Mouse (Mus musculus): ENCODE data around the gene Stk10.

DNA sequence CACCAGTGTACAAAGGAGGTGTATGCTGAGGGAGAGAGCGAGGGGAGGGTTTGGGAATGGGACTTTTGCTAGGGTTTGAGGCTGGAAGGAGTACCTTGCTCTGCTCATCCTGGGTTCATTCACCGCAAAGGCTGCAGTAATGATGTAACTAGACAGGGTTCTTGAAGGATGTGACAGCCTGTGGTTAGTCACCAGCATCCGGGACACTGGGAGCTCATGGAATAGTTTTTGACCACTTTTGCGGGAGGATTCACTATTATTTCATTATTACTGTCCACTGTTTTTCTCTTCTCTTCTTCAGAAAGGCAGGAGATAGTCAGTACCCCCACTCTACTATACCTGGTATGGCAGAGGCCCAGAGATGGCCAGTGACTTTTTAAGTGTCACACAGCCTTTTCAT is 9.1 kb downstream of the Stk10 start:
- TF ChIP-seq CTCF (IDR thresholded peaks at IDR 0.05; ENCODE audit: extremely low read depth, insufficient read depth, low read length) = no peak
- no peak for TF ChIP-seq POLR2A (IDR thresholded peaks at IDR 0.05; ENCODE audit: extremely low read depth, insufficient read depth, low read length)
